Mouse (Mus musculus): ENCODE measurements around the gene Chchd1. TPM values are rescaled to one million over a fixed set of nuclear protein-coding genes. Genes with fewer than 3 reads are reported as not detected.

Gene Chchd1
- polyA plus RNA-seq, 1 experiment from 2014 or later: 88.5 TPM

- ATAC-seq: no peak
- Histone ChIP-seq H3K4me2 (ENCODE audit: low read depth, low read length) (no peak overlapping the region), H3K27ac (ENCODE audit: low read depth) (no peak overlapping the region), H3K9me3 (ENCODE audit: low read length) (no peaks in the 10 kb centered on the region), H3K4me1 (ENCODE audit: insufficient read depth) (no peaks in the 10 kb centered on the region), H3K36me3 (replicated peaks; ENCODE audit: insufficient read depth, low read length) (no peaks in the 10 kb centered on the region), H3K4me3 (ENCODE audit: low read depth, low read length) (no peak overlapping the region), H3K27me3 (ENCODE audit: insufficient read depth, low read length) (peaks cover 17% of the 10 kb centered on the region), H3K9ac (replicated peaks) (no peak overlapping the region)
- DNase-seq: no peak
- no peak for TF ChIP-seq EP300 (IDR thresholded peaks at IDR 0.05; ENCODE audit: low read depth)
- TF ChIP-seq CTCF (IDR thresholded peaks at IDR 0.05; ENCODE audit: low read depth): no peak
- WGBS (ENCODE audit: insufficient replicate concordance): 74% methylated on average over 1 of the region's 1 CpGs
Measured at GRCm38 (mm10) chr14:20667469-20667868, 35.3 kb upstream of the Chchd1 start.

DNA sequence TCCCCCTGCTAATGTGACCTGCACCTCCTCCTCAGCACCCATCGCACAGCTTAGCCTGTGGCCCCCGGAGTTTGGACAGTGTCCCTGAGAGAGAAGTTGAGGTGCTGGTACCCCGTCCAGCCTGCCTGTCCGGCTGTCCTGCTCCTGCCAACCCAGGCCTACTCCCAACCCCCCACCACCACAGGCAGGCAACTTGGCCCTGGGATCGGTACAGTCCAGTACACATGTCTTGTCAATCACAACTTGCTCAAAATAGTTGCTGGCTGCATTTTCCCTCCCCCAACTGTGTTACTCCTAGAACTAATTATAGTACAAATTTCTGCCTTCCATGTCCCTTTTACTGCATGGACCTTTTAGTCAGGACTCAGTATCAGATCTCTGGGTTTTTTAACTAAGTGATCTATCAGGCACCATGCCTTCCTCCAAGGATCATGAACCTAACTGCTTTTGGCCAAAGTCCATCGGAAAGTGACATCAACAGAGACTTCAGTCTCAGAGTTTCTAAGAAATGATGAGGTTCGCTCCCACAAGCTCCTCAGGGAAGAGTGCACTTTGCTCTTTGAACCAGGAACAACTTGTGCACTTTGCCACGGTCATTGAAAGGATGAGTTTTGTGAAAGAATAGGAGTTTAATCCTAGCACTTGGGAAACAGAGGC lies 34.5 kb upstream of the Chchd1 start, which contains the start of gene Synpo2l:
Gene Synpo2l, minus strand, starts transcription at position 201 of the 657 bp plus-strand sequence.
- peaks cover 9% of the 10 kb centered on the region; the same call in 1 of the 2 replicates for H3K27me3 ChIP-seq (ENCODE audit: insufficient read depth, low read length)

GRCm38 (mm10) chr14:20672990-20673389 lies 29.8 kb upstream of the Chchd1 start:
- peak overlapping the region; percentile 70; the same call in 1 of the 2 replicates for H3K4me2 ChIP-seq (ENCODE audit: low read depth, low read length)
- H3K36me3 ChIP-seq (replicated peaks; ENCODE audit: insufficient read depth, low read length): peaks cover 19% of the 10 kb centered on the region
- ATAC-seq (no peak), DNase-seq (peak; percentile 64)
- no peak overlapping the region for H3K4me3 ChIP-seq (ENCODE audit: low read depth, low read length)
- TF ChIP-seq EP300 (IDR thresholded peaks at IDR 0.05; ENCODE audit: low read depth) (no peak), CTCF (IDR thresholded peaks at IDR 0.05; ENCODE audit: low read depth) (peak; percentile 68)
- peak overlapping the region; percentile 99 for H3K27ac ChIP-seq (ENCODE audit: low read depth)
- no peaks in the 10 kb centered on the region for H3K9me3 ChIP-seq (ENCODE audit: low read length)
- peaks cover 14% of the 10 kb centered on the region for H3K4me1 ChIP-seq (ENCODE audit: insufficient read depth)
- WGBS (ENCODE audit: insufficient replicate concordance): 89% methylated on average over 2 of the region's 2 CpGs
- H3K27me3 ChIP-seq (ENCODE audit: insufficient read depth, low read length): no peaks in the 10 kb centered on the region
- no peak overlapping the region for H3K9ac ChIP-seq (replicated peaks)

More for the DNA sequence above, 34.5 kb upstream of the Chchd1 start, which contains the start of gene Synpo2l:
- Histone ChIP-seq H3K36me3 (replicated peaks; ENCODE audit: insufficient read depth, low read length) (no peaks in the 10 kb centered on the region), H3K27ac (ENCODE audit: low read depth) (no peak within 1 kb of the TSS), H3K4me3 (ENCODE audit: low read depth, low read length) (no peak within 1 kb of the TSS), H3K4me2 (ENCODE audit: low read depth, low read length) (no peak within 1 kb of the TSS), H3K4me1 (ENCODE audit: insufficient read depth) (peaks cover 2% of the 10 kb centered on the region; the same call in 1 of the 2 replicates), H3K9me3 (ENCODE audit: low read length) (no peaks in the 10 kb centered on the region), H3K9ac (replicated peaks) (no peak within 1 kb of the TSS)
- WGBS (ENCODE audit: insufficient replicate concordance): 65% methylated on average over 8 of the region's 8 CpGs
- no peak for DNase-seq
- TF ChIP-seq EP300 (IDR thresholded peaks at IDR 0.05; ENCODE audit: low read depth) (no peak), CTCF (IDR thresholded peaks at IDR 0.05; ENCODE audit: low read depth) (no peak)
- peak; percentile 21; the same call in 1 of the 2 replicates for ATAC-seq

DNA sequence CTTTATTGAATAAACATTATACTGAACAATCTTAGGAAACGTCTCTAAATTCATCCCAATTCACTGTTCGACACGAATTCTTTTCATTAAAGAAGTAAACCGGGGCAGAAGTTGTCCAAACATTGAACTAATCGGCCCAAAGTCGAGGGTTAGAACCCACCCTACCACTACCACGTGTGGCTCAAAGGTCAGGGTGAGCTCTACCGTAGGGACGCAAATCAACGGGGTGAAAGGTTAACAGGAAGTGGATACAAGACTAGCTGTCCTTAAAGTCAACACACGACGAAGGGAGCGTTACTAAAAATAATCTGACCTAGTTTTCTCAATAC lies 29.1 kb upstream of the Chchd1 start:
- H3K9me3 ChIP-seq (ENCODE audit: low read length): no peaks in the 10 kb centered on the region
- H3K4me1 ChIP-seq (ENCODE audit: insufficient read depth): peaks cover 14% of the 10 kb centered on the region
- H3K9ac ChIP-seq (replicated peaks): peak overlapping the region; percentile 35; the same call in 1 of the 2 replicates
- H3K4me2 ChIP-seq (ENCODE audit: low read depth, low read length): peak overlapping the region; percentile 70
- 6% methylated on average over 13 of the region's 13 CpGs for WGBS (ENCODE audit: insufficient replicate concordance)
- peaks cover 20% of the 10 kb centered on the region for H3K36me3 ChIP-seq (replicated peaks; ENCODE audit: insufficient read depth, low read length)
- DNase-seq (peak; percentile 71), ATAC-seq (peak; percentile 81)
- peak overlapping the region; percentile 99 for H3K27ac ChIP-seq (ENCODE audit: low read depth)
- TF ChIP-seq CTCF (IDR thresholded peaks at IDR 0.05; ENCODE audit: low read depth): no peak
- peak; percentile 63 for TF ChIP-seq EP300 (IDR thresholded peaks at IDR 0.05; ENCODE audit: low read depth)
- H3K4me3 ChIP-seq (ENCODE audit: low read depth, low read length): peak overlapping the region; percentile 94
- H3K27me3 ChIP-seq (ENCODE audit: insufficient read depth, low read length): no peaks in the 10 kb centered on the region

- peak within 1 kb of the TSS; percentile 70 for H3K4me2 ChIP-seq (ENCODE audit: low read depth, low read length)
- no peaks in the 10 kb centered on the region for H3K9me3 ChIP-seq (ENCODE audit: low read length)
- peaks cover 24% of the 10 kb centered on the region for H3K36me3 ChIP-seq (replicated peaks; ENCODE audit: insufficient read depth, low read length)
- peak within 1 kb of the TSS; percentile 99 for H3K27ac ChIP-seq (ENCODE audit: low read depth)
- H3K4me1 ChIP-seq (ENCODE audit: insufficient read depth): peaks cover 14% of the 10 kb centered on the region
- no peaks in the 10 kb centered on the region for H3K27me3 ChIP-seq (ENCODE audit: insufficient read depth, low read length)
- peak within 1 kb of the TSS; percentile 92 for H3K9ac ChIP-seq (replicated peaks)
- DNase-seq (peak; percentile 100), ATAC-seq (peak; percentile 94)
- H3K4me3 ChIP-seq (ENCODE audit: low read depth, low read length): peak within 1 kb of the TSS; percentile 94
- under 1% methylated on average over 43 of the region's 43 CpGs for WGBS (ENCODE audit: insufficient replicate concordance)
- TF ChIP-seq CTCF (IDR thresholded peaks at IDR 0.05; ENCODE audit: low read depth) (no peak), EP300 (IDR thresholded peaks at IDR 0.05; ENCODE audit: low read depth) (peak; percentile 52; the same call in 1 of the 2 replicates)
Measured at GRCm38 (mm10) chr14:20674064-20674833, 28.6 kb upstream of the Chchd1 start, which contains the start of gene Sec24c. TSS of gene Sec24c (plus strand) at chr14:20674308.

DNA sequence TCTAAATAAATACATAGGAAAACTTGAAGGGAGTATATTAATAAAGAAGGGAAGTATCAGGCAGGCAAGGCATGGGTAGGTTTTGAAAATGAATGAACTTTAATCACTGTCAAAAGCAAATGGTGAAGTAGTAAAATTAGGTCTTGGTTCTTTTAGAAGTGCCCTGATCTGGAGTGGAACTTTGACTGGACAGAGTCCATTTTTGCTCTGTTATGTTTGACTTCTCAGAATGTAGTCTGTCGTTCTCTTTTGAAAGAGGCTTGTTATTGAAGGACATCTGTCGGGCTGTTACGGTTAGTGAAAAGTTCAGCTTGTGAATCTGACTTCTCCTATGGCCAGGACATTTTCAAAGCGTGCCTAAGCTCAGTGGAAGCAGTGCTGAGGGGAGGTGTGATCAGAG lies 24.9 kb upstream of the Chchd1 start:
- DNase-seq (no peak), ATAC-seq (no peak)
- no peak for TF ChIP-seq CTCF (IDR thresholded peaks at IDR 0.05; ENCODE audit: low read depth)
- no peak for TF ChIP-seq EP300 (IDR thresholded peaks at IDR 0.05; ENCODE audit: low read depth)
- WGBS (ENCODE audit: insufficient replicate concordance): 72% methylated on average over 4 of the region's 4 CpGs
- no peak overlapping the region for H3K4me3 ChIP-seq (ENCODE audit: low read depth, low read length)
- peaks cover 60% of the 10 kb centered on the region for H3K36me3 ChIP-seq (replicated peaks; ENCODE audit: insufficient read depth, low read length)
- H3K9ac ChIP-seq (replicated peaks): no peak overlapping the region
- H3K4me1 ChIP-seq (ENCODE audit: insufficient read depth): peaks cover 24% of the 10 kb centered on the region
- H3K9me3 ChIP-seq (ENCODE audit: low read length): no peaks in the 10 kb centered on the region
- H3K27me3 ChIP-seq (ENCODE audit: insufficient read depth, low read length): no peaks in the 10 kb centered on the region
- H3K4me2 ChIP-seq (ENCODE audit: low read depth, low read length): no peak overlapping the region
- H3K27ac ChIP-seq (ENCODE audit: low read depth): peak overlapping the region; percentile 66

Measured in liver, postnatal 0 days (tissue).